In the genomic region with DNA sequence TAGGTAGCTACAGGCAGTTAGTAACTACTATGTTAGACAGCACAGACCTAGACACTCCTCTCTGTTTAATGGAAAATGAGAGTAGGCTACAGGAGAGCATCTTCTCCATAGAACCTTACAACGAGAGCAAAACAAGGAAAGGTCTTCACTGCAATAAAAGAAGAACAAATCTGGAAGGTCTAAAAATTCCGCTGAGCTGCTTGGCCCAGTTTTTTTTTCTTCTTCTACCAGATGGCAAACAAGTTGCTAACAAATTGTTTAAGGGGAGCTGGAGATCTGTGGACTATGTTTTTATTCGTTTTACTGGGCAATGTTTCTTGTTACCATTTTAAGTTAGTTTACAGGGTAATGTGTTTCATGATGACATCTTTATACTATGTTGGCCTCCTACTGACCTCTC, we compare ENCODE assay signal across 23 mouse cellular contexts. TPM values are rescaled to one million over a fixed set of nuclear protein-coding genes. Genes with fewer than 3 reads are reported as not detected.
"Had no signal": no experiment of that assay in that cellular context is flagged by ENCODE, and none has a peak within 500 bp of the region (broad histone marks: within the 10 kb centered on the region; RNA-seq: fewer than 3 reads in every experiment).

No protein-coding gene starts in this region.

- H3K4me1 ChIP-seq: limb, embryonic 12.5 days; limb, embryonic 15.5 days; midbrain, embryonic 12.5 days; midbrain, embryonic 15.5 days; neural tube, embryonic 12.5 days; neural tube, embryonic 15.5 days had no signal

- H3K4me3 ChIP-seq: limb, embryonic 12.5 days; limb, embryonic 15.5 days; midbrain, embryonic 12.5 days; midbrain, embryonic 15.5 days; neural tube, embryonic 12.5 days; neural tube, embryonic 15.5 days had no signal

- DNase-seq: kidney, adult 2 months; kidney, postnatal 25 days; liver, postnatal 0 days; lung, embryonic 14.5 days; right cerebral cortex, adult 18-20 months; thymus, adult 2 months; thymus, postnatal 14 days; thymus, postnatal 4 days had no signal

- H3K27ac ChIP-seq: kidney, postnatal 0 days; limb, embryonic 12.5 days; limb, embryonic 15.5 days; liver, embryonic 14.5 days; macrophage; midbrain, embryonic 12.5 days; midbrain, embryonic 15.5 days; neural tube, embryonic 12.5 days; neural tube, embryonic 15.5 days had no signal

RNA-seq across cellular contexts. Expression of gene Crp, which starts 53.4 kb away (rescaled TPM):
- total RNA-seq: layer of hippocampus, postnatal 14 days; left cerebral cortex, adult 18-20 months; left cerebral cortex, postnatal 10 days; left cerebral cortex, postnatal 36 days; megakaryocyte, adult 5-6 weeks had no signal
- polyA plus RNA-seq: kidney, adult 2 months; kidney, postnatal 0 days; limb, embryonic 12.5 days; lung, embryonic 14.5 days; macrophage; midbrain, embryonic 12.5 days; midbrain, embryonic 15.5 days; small intestine, adult 2 months had no signal
